Mouse (Mus musculus) intestine, embryonic 14.5 days (tissue): Measurements from ENCODE around the gene Tmem266. TPM values are rescaled to one million over a fixed set of nuclear protein-coding genes. Genes with fewer than 3 reads are reported as not detected.

Source experiments
- ATAC-seq: fragments of 200-750 bp; cut with Nextera tagmentation; replicated peaks from 2 replicates; pipeline ENCODE4 v1.8.0; 2017; ENCODE audit warnings: low read depth, moderate number of reproducible peaks, moderate TSS enrichment, moderate library complexity; ENCODE audit not compliant: low FRiP score, low TSS enrichment
- DNase-seq: peaks from one replicate; pipeline ENCODE4 v3.0.0-alpha.2; 2018; ENCODE audit warnings: low spot score
- H3K27ac ChIP-seq: fragments of 300-500 bp; sonication (generic); 2 replicates; pipeline ENCODE4 v1.5.1; 2014; ENCODE audit warnings: low read depth, mild to moderate bottlenecking, control low read depth
- H3K27me3 ChIP-seq: fragments of 300-500 bp; sonication (generic); replicated peaks from 2 replicates; pipeline ENCODE4 v1.6.1; 2014; ENCODE audit warnings: low read length, control low read depth; ENCODE audit not compliant: control insufficient read depth, insufficient read depth
- H3K36me3 ChIP-seq: fragments of 300-500 bp; sonication (generic); 2 replicates; pipeline ENCODE4 v1.6.1; 2014; ENCODE audit warnings: low read length, control low read depth; ENCODE audit not compliant: control insufficient read depth, insufficient read depth
- H3K4me1 ChIP-seq: fragments of 300-500 bp; sonication (generic); replicated peaks from 2 replicates; pipeline ENCODE4 v1.6.1; 2014; ENCODE audit warnings: low read length, control low read depth, mixed read lengths; ENCODE audit not compliant: control insufficient read depth, insufficient read depth
- H3K4me2 ChIP-seq: fragments of 300-500 bp; sonication (generic); 2 replicates; pipeline ENCODE4 v1.6.1; 2014; ENCODE audit warnings: low read length
- H3K4me3 ChIP-seq: fragments of 300-500 bp; sonication (generic); 2 replicates; pipeline ENCODE4 v1.5.1; 2014; ENCODE audit warnings: low read depth, low read length, control low read depth, mixed read lengths
- H3K9ac ChIP-seq: fragments of 300-500 bp; sonication (generic); 2 replicates; pipeline ENCODE4 v1.6.1; 2014; ENCODE audit warnings: mild to moderate bottlenecking, low read length
- H3K9me3 ChIP-seq: fragments of 300-500 bp; sonication (generic); 2 replicates; pipeline ENCODE4 v1.6.1; 2016; ENCODE audit warnings: low read length, control low read depth; ENCODE audit not compliant: control insufficient read depth
- WGBS: fragments of 180-500 bp; shearing (Covaris S2); extraction: QIAGEN DNeasy Blood & Tissue Kit; methylation state at CpG from one replicate; pipeline ENCODE4 v1.1.7; 2014; 5-methylcytosine and 5-hydroxymethylcytosine counted together
- polyA plus RNA-seq: library from polyadenylated mRNA; unstranded; fragments of >200 nt; fragmentation: Nextera tagmentation; extraction: Ambion mirVana; gene quantifications from 2 replicates; pipeline ENCODE4 v1.2.1, GENCODE M21; 2014

Tmem266 gene
- polyA plus RNA-seq, 1 experiment from 2014 or later, result 0.77 TPM

- 88% methylated on average over 3 of the region's 3 CpGs for WGBS
- H3K4me2 ChIP-seq, result no peak overlapping the region
- DNase-seq (no peak), ATAC-seq (no peak)
- no peaks in the 10 kb centered on the region for H3K27me3 ChIP-seq
- peaks cover 6% of the 10 kb centered on the region; the same call in 1 of the 2 replicates for H3K9me3 ChIP-seq
- no peak overlapping the region for H3K4me3 ChIP-seq
- no peaks in the 10 kb centered on the region for H3K36me3 ChIP-seq
- H3K9ac ChIP-seq, result no peak overlapping the region
- no peaks in the 10 kb centered on the region for H3K4me1 ChIP-seq
- no peak overlapping the region for H3K27ac ChIP-seq
Measured at GRCm38 (mm10) chr9:55421786-55422185, 95.1 kb downstream of the Tmem266 start.

DNA sequence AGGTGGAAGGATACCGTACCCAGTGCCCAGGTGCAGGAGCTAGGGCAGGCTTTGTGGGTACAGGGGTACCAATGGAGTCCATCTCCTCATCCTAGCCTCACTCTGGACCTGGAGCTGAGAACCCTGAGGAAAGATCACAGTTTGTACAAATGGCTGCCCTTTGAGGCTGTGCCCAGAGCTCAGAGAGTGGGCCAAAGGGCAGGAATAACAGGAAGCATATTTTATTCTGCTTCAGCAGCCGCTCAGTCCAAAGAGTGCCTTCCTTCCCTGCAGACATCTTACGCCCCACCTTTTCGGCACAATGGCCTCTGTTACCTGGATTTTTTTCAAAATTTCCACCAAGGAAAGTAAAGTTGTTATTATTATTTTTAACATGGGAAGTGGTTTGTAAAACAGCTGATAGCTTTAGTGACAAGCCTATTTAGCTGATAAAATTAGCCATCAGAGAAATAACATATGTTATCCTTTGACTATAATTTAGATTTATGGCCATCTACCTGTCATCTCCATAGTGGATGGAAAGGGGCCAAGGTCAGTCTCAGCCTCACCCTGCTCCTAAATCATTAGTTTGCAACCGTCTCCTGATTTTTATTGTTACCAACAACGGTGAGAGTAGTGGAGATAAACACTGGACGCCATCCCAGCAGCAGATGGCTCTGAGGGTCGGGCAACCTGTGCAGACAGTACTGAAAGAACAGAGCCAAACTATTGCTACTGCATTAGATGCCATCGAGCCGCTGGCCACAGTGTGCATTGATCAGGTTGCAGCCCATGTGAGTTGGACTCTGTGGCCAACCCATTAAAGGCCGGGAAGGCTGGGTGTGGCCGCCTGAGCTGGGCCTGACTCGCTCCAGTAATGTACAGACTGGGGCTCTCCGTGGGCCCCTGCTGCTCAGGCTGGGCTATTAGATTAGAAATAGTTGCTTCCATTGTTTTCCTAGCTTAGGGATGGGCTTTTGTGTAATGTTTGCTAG lies 97.0 kb downstream of the Tmem266 start:
- no peaks in the 10 kb centered on the region for H3K36me3 ChIP-seq
- peak overlapping the region; percentile 12; the same call in 1 of the 2 replicates for H3K27ac ChIP-seq
- no peaks in the 10 kb centered on the region for H3K27me3 ChIP-seq
- H3K4me2 ChIP-seq, result no peak overlapping the region
- H3K4me1 ChIP-seq, result no peaks in the 10 kb centered on the region
- no peak overlapping the region for H3K4me3 ChIP-seq
- WGBS, result 64% methylated on average over 14 of the region's 14 CpGs
- DNase-seq, result peak; percentile 60
- H3K9ac ChIP-seq, result no peak overlapping the region
- ATAC-seq, result peak; percentile 48; the same call in 1 of the 2 replicates
- peaks cover 6% of the 10 kb centered on the region; the same call in 1 of the 2 replicates for H3K9me3 ChIP-seq

GRCm38 (mm10) chr9:55425271-55425810 lies 98.6 kb downstream of the Tmem266 start:
- H3K27ac ChIP-seq, result no peak overlapping the region
- 62% methylated on average over 7 of the region's 7 CpGs for WGBS

DNA sequence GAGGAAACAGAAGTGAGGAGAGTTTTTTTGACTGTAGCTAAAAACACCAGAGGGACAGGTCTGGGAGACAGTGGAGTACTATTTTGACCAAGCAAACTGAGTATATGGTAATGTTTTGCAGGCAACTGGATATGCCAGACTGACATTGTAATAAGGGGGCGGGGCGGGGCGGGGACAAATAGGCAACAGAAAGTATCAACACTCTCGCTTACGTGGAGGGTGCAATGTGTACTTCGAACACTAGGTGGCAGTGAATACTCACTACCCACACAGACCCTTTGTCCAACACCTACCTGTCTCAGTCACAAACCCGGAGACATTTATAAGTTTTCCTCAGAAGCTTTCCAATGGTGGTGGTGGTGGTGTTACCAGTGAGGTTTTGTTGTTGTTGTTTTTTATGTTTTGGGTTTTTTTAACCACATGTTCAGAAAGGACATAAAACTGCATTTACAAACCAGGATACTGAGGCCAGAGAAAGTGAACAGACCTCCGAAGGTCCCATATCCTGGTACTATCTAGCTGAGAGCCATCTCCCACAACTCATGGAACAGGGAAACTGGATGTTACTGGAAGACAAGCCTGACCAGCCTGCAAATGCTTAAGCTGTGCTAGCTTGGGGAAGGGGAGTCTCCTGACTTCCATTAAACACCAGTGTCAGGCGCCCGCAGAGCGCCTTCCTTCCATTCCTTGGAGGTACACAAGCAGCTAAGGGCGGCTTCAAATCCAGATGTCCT lies 102.7 kb downstream of the Tmem266 start:
- Histone ChIP-seq H3K4me2 (peak overlapping the region; percentile 18; the same call in 1 of the 2 replicates), H3K27ac (no peak overlapping the region), H3K4me1 (0 out of 2 replicates have a peak, but pooled peaks cover 5% of the 10 kb centered on the region), H3K27me3 (no peaks in the 10 kb centered on the region), H3K9ac (no peak overlapping the region), H3K36me3 (no peaks in the 10 kb centered on the region), H3K9me3 (no peaks in the 10 kb centered on the region), H3K4me3 (no peak overlapping the region)
- DNase-seq (peak; percentile 89), ATAC-seq (peak; percentile 53)
- 33% methylated on average over 12 of the region's 12 CpGs for WGBS

More at GRCm38 (mm10) chr9:55425271-55425810, 98.6 kb downstream of the Tmem266 start:
- no peak for ATAC-seq
- Histone ChIP-seq H3K4me2 (no peak overlapping the region), H3K4me1 (no peaks in the 10 kb centered on the region), H3K36me3 (no peaks in the 10 kb centered on the region), H3K9ac (no peak overlapping the region), H3K9me3 (peaks cover 6% of the 10 kb centered on the region; the same call in 1 of the 2 replicates), H3K4me3 (no peak overlapping the region), H3K27me3 (no peaks in the 10 kb centered on the region)
- no peak for DNase-seq

DNA sequence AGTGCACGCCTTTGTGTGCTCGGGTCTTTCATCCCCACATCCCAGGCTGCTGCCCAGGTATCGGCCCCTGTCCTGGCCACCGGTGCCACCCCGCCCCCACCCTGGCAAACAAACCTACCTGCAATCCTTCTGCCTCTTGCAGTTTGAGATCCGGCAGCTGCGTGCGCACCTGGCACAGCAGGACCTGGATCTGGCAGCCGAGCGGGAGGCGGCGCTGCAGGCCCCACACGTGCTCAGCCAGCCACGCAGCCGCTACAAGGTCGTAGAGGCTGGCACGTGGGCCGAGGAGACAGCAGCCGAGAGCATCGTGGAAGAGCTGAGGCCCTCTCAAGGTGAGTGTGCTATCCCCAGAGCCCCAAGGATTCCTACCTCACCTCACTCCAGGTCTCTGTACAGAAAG lies 103.4 kb downstream of the Tmem266 start:
- H3K9ac ChIP-seq, result no peak overlapping the region
- H3K4me3 ChIP-seq, result no peak overlapping the region

GRCm38 (mm10) chr9:55432306-55433289 lies 105.9 kb downstream of the Tmem266 start:
- Histone ChIP-seq H3K9ac (no peak overlapping the region), H3K4me3 (no peak overlapping the region), H3K4me1 (0 out of 2 replicates have a peak, but pooled peaks cover 5% of the 10 kb centered on the region), H3K9me3 (no peaks in the 10 kb centered on the region), H3K4me2 (no peak overlapping the region), H3K36me3 (no peaks in the 10 kb centered on the region), H3K27me3 (no peaks in the 10 kb centered on the region), H3K27ac (no peak overlapping the region)
- ATAC-seq, result no peak
- no peak for DNase-seq
- WGBS, result 54% methylated on average over 14 of the region's 14 CpGs

More for the DNA sequence above, 103.4 kb downstream of the Tmem266 start:
- H3K4me1 ChIP-seq, result 0 out of 2 replicates have a peak, but pooled peaks cover 5% of the 10 kb centered on the region
- H3K4me2 ChIP-seq, result peak overlapping the region; percentile 18; the same call in 1 of the 2 replicates
- H3K27ac ChIP-seq, result no peak overlapping the region
- DNase-seq (peak; percentile 70), ATAC-seq (0 out of 2 replicates have a peak, but pooled peaks have one; percentile 18)
- no peaks in the 10 kb centered on the region for H3K9me3 ChIP-seq
- no peaks in the 10 kb centered on the region for H3K36me3 ChIP-seq
- 19% methylated on average over 20 of the region's 20 CpGs for WGBS
- no peaks in the 10 kb centered on the region for H3K27me3 ChIP-seq

GRCm38 (mm10) chr9:55433875-55434274 lies 107.2 kb downstream of the Tmem266 start:
- no peak for ATAC-seq
- no peaks in the 10 kb centered on the region for H3K9me3 ChIP-seq
- no peaks in the 10 kb centered on the region for H3K36me3 ChIP-seq
- no peak overlapping the region for H3K27ac ChIP-seq
- no peaks in the 10 kb centered on the region for H3K27me3 ChIP-seq
- no peak overlapping the region for H3K4me2 ChIP-seq
- WGBS, result 90% methylated on average over 5 of the region's 5 CpGs
- H3K4me1 ChIP-seq, result 0 out of 2 replicates have a peak, but pooled peaks cover 5% of the 10 kb centered on the region
- no peak overlapping the region for H3K9ac ChIP-seq
- H3K4me3 ChIP-seq, result no peak overlapping the region
- no peak for DNase-seq
